Mouse (Mus musculus) E14TG2a.4 (cell line): Measurements from ENCODE around the gene Grip1.
A peak's percentile ranks its signal among the peaks of the same experiment; 100 is the strongest.

ENCODE experiments used
- H3K27me3 ChIP-seq: 2 replicates; pipeline ENCODE4 v1.6.1; 2014; ENCODE audit warnings: low read length, control low read depth; ENCODE audit not compliant: insufficient read depth
- H3K36me3 ChIP-seq: 2 replicates; pipeline ENCODE4 v1.6.1; 2014; ENCODE audit warnings: low read length, control low read depth; ENCODE audit not compliant: insufficient read depth
- H3K4me1 ChIP-seq: replicated peaks from 2 replicates; pipeline ENCODE4 v1.6.1; 2014; ENCODE audit warnings: low read depth, low read length, control low read depth
- H3K4me3 ChIP-seq: replicated peaks from 2 replicates; pipeline ENCODE4 v1.5.1; 2014; ENCODE audit warnings: mild to moderate bottlenecking, low read length
- H3K9me3 ChIP-seq: 2 replicates; pipeline ENCODE4 v1.6.1; 2014; ENCODE audit warnings: low read length, control low read depth
- CTCF ChIP-seq: conservative IDR thresholded peaks from 2 replicates; pipeline ENCODE4 v1.5.1; 2014; ENCODE audit warnings: low read length
- NANOG ChIP-seq: IDR thresholded peaks from 2 replicates; pipeline ENCODE4 v1.6.1; 2014; ENCODE audit warnings: borderline replicate concordance, low read length, mixed read lengths
- POU5F1 ChIP-seq: IDR thresholded peaks from 2 replicates; pipeline ENCODE4 v1.6.1; 2014; ENCODE audit warnings: low read length, borderline replicate concordance

Gene Grip1

DNA sequence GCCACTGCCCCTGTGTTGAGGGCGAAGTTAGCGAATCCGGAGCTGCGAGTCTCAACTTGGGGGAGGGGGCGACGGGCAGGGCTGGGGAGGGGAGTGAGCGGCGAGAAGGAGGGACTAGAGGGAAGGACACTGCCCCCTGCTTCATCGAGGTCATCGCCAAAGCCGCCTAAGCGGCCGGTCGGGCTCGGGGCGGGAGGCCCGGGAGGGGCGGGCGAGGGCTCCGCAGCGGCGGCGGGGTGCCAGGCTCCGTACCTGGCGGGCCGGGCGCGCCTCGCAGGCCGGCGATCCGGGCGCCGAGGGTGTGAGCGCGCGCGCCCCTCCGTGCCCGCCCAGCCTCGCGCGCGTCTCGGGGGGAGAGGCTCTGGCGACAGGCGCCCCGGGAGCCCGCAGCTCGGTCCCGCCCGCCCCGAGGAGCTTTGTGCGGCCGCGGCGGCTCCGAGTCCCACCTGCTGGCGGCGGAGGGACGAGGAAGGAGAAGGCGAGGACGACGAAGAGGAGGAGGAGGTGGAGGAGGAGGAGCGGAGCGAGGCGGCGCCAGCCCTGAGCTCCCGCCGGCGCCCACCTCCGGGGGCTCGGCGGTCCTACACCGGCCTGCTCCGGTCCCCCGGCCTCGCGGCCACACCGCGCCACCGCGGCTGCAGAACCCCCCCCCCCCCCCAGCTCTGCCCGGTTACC lies at the start of gene Grip1:
TSS of gene Grip1 (plus strand) at position 400 of the 675 bp plus-strand sequence.
- H3K36me3 ChIP-seq = no peaks in the 10 kb centered on the region
- peak within 1 kb of the TSS; percentile 82 for H3K4me3 ChIP-seq
- H3K27me3 ChIP-seq = peaks cover 64% of the 10 kb centered on the region
- no peaks in the 10 kb centered on the region for H3K9me3 ChIP-seq
- peaks cover 15% of the 10 kb centered on the region for H3K4me1 ChIP-seq
- no peak for TF ChIP-seq CTCF
- no peak for TF ChIP-seq NANOG
- no peak for TF ChIP-seq POU5F1

GRCm38 (mm10) chr10:119405103-119405502 lies 48.5 kb upstream of the Grip1 start:
- Histone ChIP-seq H3K4me1 (peaks cover 11% of the 10 kb centered on the region), H3K27me3 (no peaks in the 10 kb centered on the region), H3K4me3 (no peak overlapping the region), H3K36me3 (no peaks in the 10 kb centered on the region), H3K9me3 (peaks cover 8% of the 10 kb centered on the region; the same call in 1 of the 2 replicates)
- TF ChIP-seq CTCF = no peak
- no peak for TF ChIP-seq NANOG
- TF ChIP-seq POU5F1 = no peak

GRCm38 (mm10) chr10:119405612-119406011 lies 48.0 kb upstream of the Grip1 start:
- TF ChIP-seq POU5F1 (no peak), NANOG (no peak), CTCF (no peak)
- H3K36me3 ChIP-seq = no peaks in the 10 kb centered on the region

GRCm38 (mm10) chr10:119408327-119408726 lies 45.3 kb upstream of the Grip1 start:
- Histone ChIP-seq H3K36me3 (no peaks in the 10 kb centered on the region), H3K27me3 (no peaks in the 10 kb centered on the region), H3K4me1 (peaks cover 11% of the 10 kb centered on the region), H3K4me3 (no peak overlapping the region), H3K9me3 (peaks cover 8% of the 10 kb centered on the region; the same call in 1 of the 2 replicates)
- TF ChIP-seq POU5F1 (no peak), NANOG (no peak), CTCF (no peak)

More at GRCm38 (mm10) chr10:119405612-119406011, 48.0 kb upstream of the Grip1 start:
- H3K27me3 ChIP-seq = no peaks in the 10 kb centered on the region
- H3K4me1 ChIP-seq = peaks cover 11% of the 10 kb centered on the region
- peaks cover 8% of the 10 kb centered on the region; the same call in 1 of the 2 replicates for H3K9me3 ChIP-seq
- no peak overlapping the region for H3K4me3 ChIP-seq

GRCm38 (mm10) chr10:119413238-119413637 lies 40.4 kb upstream of the Grip1 start:
- Histone ChIP-seq H3K4me1 (peaks cover 8% of the 10 kb centered on the region), H3K4me3 (no peak overlapping the region), H3K36me3 (no peaks in the 10 kb centered on the region), H3K9me3 (no peaks in the 10 kb centered on the region), H3K27me3 (no peaks in the 10 kb centered on the region)
- TF ChIP-seq NANOG (no peak), POU5F1 (no peak), CTCF (no peak)

- Histone ChIP-seq H3K36me3 (no peaks in the 10 kb centered on the region), H3K4me3 (no peak overlapping the region), H3K27me3 (no peaks in the 10 kb centered on the region), H3K9me3 (no peaks in the 10 kb centered on the region), H3K4me1 (0 out of 2 replicates have a peak, but pooled peaks cover 2% of the 10 kb centered on the region)
- TF ChIP-seq CTCF = no peak
These were observed 38.5 kb upstream of the Grip1 start for GRCm38 (mm10) chr10:119415106-119415505.

DNA sequence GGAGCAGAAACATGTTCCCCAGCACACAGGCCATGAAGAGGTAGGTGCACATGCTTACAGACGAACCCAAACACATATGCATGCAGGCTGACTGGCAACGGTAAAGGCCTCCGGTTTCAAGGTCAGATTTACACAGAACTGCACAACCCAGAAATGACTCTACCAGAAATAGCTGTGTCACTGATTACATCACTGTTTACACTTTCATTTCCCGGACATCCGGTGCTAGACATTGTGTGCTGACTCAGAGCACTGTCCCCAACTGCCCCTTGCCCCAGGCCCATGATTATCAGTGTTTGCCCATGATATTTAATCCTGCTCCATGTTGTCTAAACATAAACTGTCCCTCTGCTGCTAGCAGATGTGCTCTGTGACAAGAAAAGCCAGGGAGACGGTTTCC lies 32.2 kb upstream of the Grip1 start:
- TF ChIP-seq NANOG (no peak), CTCF (no peak), POU5F1 (no peak)
- H3K27me3 ChIP-seq = no peaks in the 10 kb centered on the region
- H3K36me3 ChIP-seq = no peaks in the 10 kb centered on the region
- H3K4me3 ChIP-seq = no peak overlapping the region
- no peaks in the 10 kb centered on the region for H3K9me3 ChIP-seq
- no peaks in the 10 kb centered on the region for H3K4me1 ChIP-seq

GRCm38 (mm10) chr10:119423821-119424534 lies 29.7 kb upstream of the Grip1 start:
- Histone ChIP-seq H3K4me1 (no peaks in the 10 kb centered on the region), H3K4me3 (no peak overlapping the region), H3K9me3 (no peaks in the 10 kb centered on the region), H3K36me3 (no peaks in the 10 kb centered on the region), H3K27me3 (no peaks in the 10 kb centered on the region)
- TF ChIP-seq NANOG = no peak
- no peak for TF ChIP-seq POU5F1
- no peak for TF ChIP-seq CTCF
